16 mouse cellular contexts compared by ENCODE assay signal in genomic region chr7:12040664-12041063, GRCm38 (mm10).
"Had no signal": no experiment of that assay in that cellular context is flagged by ENCODE, and none has a peak within 500 bp of the region (broad histone marks: within the 10 kb centered on the region; RNA-seq: fewer than 3 reads in every experiment).

No protein-coding gene starts in this region.

- DNase-seq: heart, postnatal 10 days; heart, postnatal 14 days; heart, postnatal 36 days; heart, postnatal 4 days; kidney, adult 11 months; kidney, adult 18-20 months; kidney, adult 2 months; kidney, adult 8-10 months; kidney, adult 9 months; kidney, postnatal 10 days; kidney, postnatal 14 days; kidney, postnatal 25 days; kidney, postnatal 36 days; kidney, postnatal 4 days; layer of hippocampus, adult 9-11 months; layer of hippocampus, postnatal 36 days had no signal
